Mouse (Mus musculus) lung, embryonic 16.5 days (tissue): Measurements from ENCODE around the gene Mad1l1. TPM values are rescaled to one million over a fixed set of nuclear protein-coding genes. Genes with fewer than 3 reads are reported as not detected.

Source experiments
- ATAC-seq: fragments of 200-750 bp; cut with Nextera tagmentation; 2 replicates; pipeline ENCODE4 v1.8.0; 2017; ENCODE audit warnings: low read depth, mild to moderate bottlenecking, moderate library complexity
- H3K27ac ChIP-seq: fragments of 300-500 bp; sonication (generic); 2 replicates; pipeline ENCODE4 v1.5.1; 2014; ENCODE audit warnings: mild to moderate bottlenecking, control low read depth, low read length
- H3K27me3 ChIP-seq: fragments of 300-500 bp; sonication (generic); 2 replicates; pipeline ENCODE4 v1.6.1; 2014; ENCODE audit warnings: low read depth, low read length, mixed read lengths; ENCODE audit not compliant: control insufficient read depth, insufficient read depth
- H3K36me3 ChIP-seq: fragments of 300-500 bp; sonication (generic); 2 replicates; pipeline ENCODE4 v1.6.1; 2014; ENCODE audit warnings: low read length; ENCODE audit not compliant: control insufficient read depth, insufficient read depth
- H3K4me1 ChIP-seq: fragments of 300-500 bp; sonication (generic); replicated peaks from 2 replicates; pipeline ENCODE4 v1.6.1; 2014; ENCODE audit warnings: low read length, mixed read lengths; ENCODE audit not compliant: control insufficient read depth, insufficient read depth
- H3K4me2 ChIP-seq: fragments of 300-500 bp; sonication (generic); 2 replicates; pipeline ENCODE4 v1.6.1; 2014; ENCODE audit warnings: low read depth, low read length, control low read depth
- H3K4me3 ChIP-seq: fragments of 300-500 bp; sonication (generic); 2 replicates; pipeline ENCODE4 v1.5.1; 2014; ENCODE audit warnings: mild to moderate bottlenecking, low read length, control low read depth
- H3K9ac ChIP-seq: fragments of 300-500 bp; sonication (generic); 2 replicates; pipeline ENCODE4 v1.6.1; 2014; ENCODE audit warnings: low read length, control low read depth
- H3K9me3 ChIP-seq: fragments of 300-500 bp; sonication (generic); 2 replicates; pipeline ENCODE4 v1.6.1; 2016; ENCODE audit warnings: low read length; ENCODE audit not compliant: control insufficient read depth
- WGBS: fragments of 180-500 bp; shearing (Covaris S2); extraction: QIAGEN DNeasy Blood & Tissue Kit; methylation state at CpG from one replicate; pipeline ENCODE4 v1.1.7; 2014; 5-methylcytosine and 5-hydroxymethylcytosine counted together
- polyA plus RNA-seq: library from polyadenylated mRNA; unstranded; fragments of >200 nt; fragmentation: Nextera tagmentation; extraction: Ambion mirVana; gene quantifications from 2 replicates; pipeline ENCODE4 v1.2.1, GENCODE M21; 2015

Mad1l1 gene
- polyA plus RNA-seq, 1 experiment from 2014 or later, result 54.1 TPM

DNA sequence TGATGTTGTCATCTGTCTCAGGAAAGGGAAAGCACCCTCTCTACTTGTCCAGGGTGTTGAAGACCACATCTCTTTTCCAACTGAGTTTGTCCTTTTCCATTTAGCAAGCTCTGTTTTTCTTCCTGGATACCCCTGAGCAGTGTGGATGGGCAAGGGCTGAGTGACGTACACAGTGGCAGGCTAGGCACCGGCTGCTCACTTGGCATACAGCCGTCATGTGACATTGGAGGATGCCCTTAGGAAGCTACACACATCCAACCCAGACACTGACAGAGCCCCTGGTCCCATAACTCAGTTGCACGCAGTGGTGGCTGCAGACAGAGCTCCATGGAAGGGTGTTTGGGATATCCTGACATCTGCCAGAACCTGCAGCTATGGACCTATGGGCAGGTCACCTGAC is 295.0 kb downstream of the Mad1l1 start:
- Histone ChIP-seq H3K9me3 (no peaks in the 10 kb centered on the region), H3K4me2 (no peak overlapping the region), H3K4me1 (peaks cover 2% of the 10 kb centered on the region; the same call in 1 of the 2 replicates), H3K4me3 (no peak overlapping the region), H3K27me3 (no peaks in the 10 kb centered on the region), H3K9ac (no peak overlapping the region), H3K27ac (no peak overlapping the region), H3K36me3 (no peaks in the 10 kb centered on the region)
- WGBS, result 94% methylated on average over 4 of the region's 4 CpGs
- ATAC-seq, result no peak

GRCm38 (mm10) chr5:140025301-140025700 is 296.1 kb downstream of the Mad1l1 start:
- H3K27ac ChIP-seq, result no peak overlapping the region
- H3K9ac ChIP-seq, result no peak overlapping the region
- H3K4me1 ChIP-seq, result peaks cover 2% of the 10 kb centered on the region; the same call in 1 of the 2 replicates
- H3K36me3 ChIP-seq, result no peaks in the 10 kb centered on the region
- no peak for ATAC-seq
- no peaks in the 10 kb centered on the region for H3K9me3 ChIP-seq
- H3K4me3 ChIP-seq, result no peak overlapping the region
- H3K27me3 ChIP-seq, result no peaks in the 10 kb centered on the region
- 92% methylated on average over 2 of the region's 2 CpGs for WGBS
- no peak overlapping the region for H3K4me2 ChIP-seq

DNA sequence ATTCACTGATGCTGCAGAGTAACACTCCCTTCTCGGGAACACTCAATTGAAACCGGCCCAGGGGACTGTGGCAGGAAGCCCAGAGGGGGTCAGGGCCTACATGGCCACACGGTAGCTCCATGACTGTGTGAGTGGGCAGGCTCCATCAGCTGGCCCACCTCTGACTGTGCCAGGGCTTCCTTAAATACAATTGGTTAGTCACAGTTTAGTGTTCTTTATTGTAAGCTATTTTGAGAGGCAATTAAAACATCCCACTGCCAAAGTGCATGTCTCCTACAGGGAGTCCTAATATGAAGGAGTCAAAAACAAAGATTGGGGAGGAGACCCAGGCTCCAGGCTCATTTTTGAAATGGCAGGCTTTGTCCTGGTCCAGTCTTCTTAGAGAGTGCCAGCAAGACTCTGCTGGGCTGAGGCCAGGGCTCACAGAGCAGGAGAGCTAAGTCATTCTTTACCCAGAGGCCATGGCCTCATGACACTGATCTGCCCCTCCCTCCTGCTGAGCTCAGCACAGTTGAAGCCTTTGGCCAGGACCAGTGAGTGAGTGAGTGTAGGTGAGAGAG is 297.3 kb downstream of the Mad1l1 start:
- ATAC-seq, result no peak
- Histone ChIP-seq H3K36me3 (no peaks in the 10 kb centered on the region), H3K9ac (no peak overlapping the region), H3K4me2 (no peak overlapping the region), H3K27ac (no peak overlapping the region), H3K4me1 (peaks cover 2% of the 10 kb centered on the region; the same call in 1 of the 2 replicates), H3K27me3 (no peaks in the 10 kb centered on the region), H3K9me3 (no peaks in the 10 kb centered on the region), H3K4me3 (no peak overlapping the region)
- 42% methylated on average over 3 of the region's 3 CpGs for WGBS

GRCm38 (mm10) chr5:140022861-140023260 is 298.5 kb downstream of the Mad1l1 start:
- 88% methylated on average over 6 of the region's 6 CpGs for WGBS
- Histone ChIP-seq H3K36me3 (no peaks in the 10 kb centered on the region), H3K4me2 (no peak overlapping the region), H3K4me1 (peaks cover 2% of the 10 kb centered on the region; the same call in 1 of the 2 replicates), H3K9me3 (no peaks in the 10 kb centered on the region), H3K9ac (no peak overlapping the region), H3K4me3 (no peak overlapping the region), H3K27me3 (no peaks in the 10 kb centered on the region), H3K27ac (no peak overlapping the region)
- ATAC-seq, result no peak

DNA sequence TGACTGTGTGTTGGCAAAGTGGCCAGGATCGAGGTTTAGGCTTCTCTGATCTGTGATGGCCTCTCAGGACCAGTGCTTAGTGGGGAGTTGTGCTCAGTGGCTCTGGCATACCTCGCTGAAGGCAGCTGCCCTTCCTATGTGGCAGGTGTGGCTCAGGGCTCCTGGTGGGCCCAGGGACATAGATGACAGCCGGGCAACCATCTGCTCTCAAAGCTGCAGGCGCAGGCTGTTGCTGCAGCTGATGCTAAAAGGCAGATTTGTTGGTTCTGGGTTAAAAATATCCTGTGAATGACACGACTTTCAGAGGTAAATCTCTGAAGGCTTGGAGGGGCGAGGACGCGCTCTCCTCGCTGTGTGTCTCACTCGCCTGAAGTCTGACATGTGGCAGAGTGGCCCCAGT is 299.6 kb downstream of the Mad1l1 start:
- H3K4me2 ChIP-seq, result no peak overlapping the region
- H3K9ac ChIP-seq, result no peak overlapping the region
- H3K36me3 ChIP-seq, result no peaks in the 10 kb centered on the region
- H3K27ac ChIP-seq, result no peak overlapping the region
- no peak for ATAC-seq
- peaks cover 2% of the 10 kb centered on the region; the same call in 1 of the 2 replicates for H3K4me1 ChIP-seq
- no peaks in the 10 kb centered on the region for H3K27me3 ChIP-seq
- no peaks in the 10 kb centered on the region for H3K9me3 ChIP-seq
- WGBS, result 84% methylated on average over 10 of the region's 10 CpGs
- no peak overlapping the region for H3K4me3 ChIP-seq

DNA sequence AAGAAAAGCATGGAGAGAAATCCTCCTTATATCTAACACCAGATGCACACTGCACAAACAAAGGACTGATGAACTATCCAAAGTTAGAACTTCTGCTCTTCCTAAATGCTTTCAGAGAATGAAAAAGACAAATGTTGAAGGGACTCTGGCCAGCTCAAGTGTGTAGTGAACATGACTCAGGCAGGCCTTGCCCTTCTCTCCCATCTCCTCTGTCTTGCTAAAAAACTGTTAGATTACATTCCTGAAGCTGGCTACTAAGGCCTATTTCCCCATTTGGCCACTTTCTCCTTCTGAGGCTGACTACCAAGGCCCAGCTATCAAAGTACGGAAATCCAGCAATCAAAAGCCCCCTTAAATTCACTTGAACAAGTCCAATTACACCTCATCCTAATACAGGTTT is 301.7 kb downstream of the Mad1l1 start:
- no peak for ATAC-seq
- no peaks in the 10 kb centered on the region for H3K27me3 ChIP-seq
- no peak overlapping the region for H3K4me2 ChIP-seq
- no peak overlapping the region for H3K27ac ChIP-seq
- H3K4me1 ChIP-seq, result peaks cover 2% of the 10 kb centered on the region; the same call in 1 of the 2 replicates
- H3K4me3 ChIP-seq, result no peak overlapping the region
- no peaks in the 10 kb centered on the region for H3K9me3 ChIP-seq
- no peak overlapping the region for H3K9ac ChIP-seq
- no peaks in the 10 kb centered on the region for H3K36me3 ChIP-seq
- WGBS, result 93% methylated on average over 1 of the region's 1 CpGs

DNA sequence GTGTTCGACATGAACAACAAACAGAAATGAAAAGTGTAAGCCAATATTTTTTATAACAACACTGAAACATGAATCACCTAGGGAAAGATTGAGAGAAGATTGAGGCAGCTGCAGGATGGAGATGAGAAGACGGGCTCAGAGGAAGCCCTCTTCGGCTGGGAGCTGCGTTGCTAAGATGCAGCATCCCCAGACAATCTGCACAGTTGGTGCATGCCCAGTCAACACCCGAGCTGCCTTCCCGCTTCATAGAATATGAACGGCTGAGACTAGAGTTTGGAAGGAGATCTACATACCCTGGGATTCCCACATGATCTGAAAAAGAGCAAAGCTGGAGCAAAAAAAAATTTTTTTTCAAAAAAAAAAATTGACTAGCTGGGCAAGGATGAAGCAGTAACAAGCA is 302.6 kb downstream of the Mad1l1 start:
- Histone ChIP-seq H3K9ac (no peak overlapping the region), H3K4me3 (no peak overlapping the region), H3K27ac (no peak overlapping the region), H3K4me2 (no peak overlapping the region), H3K4me1 (no peaks in the 10 kb centered on the region; the same call in 1 of the 2 replicates), H3K36me3 (no peaks in the 10 kb centered on the region), H3K9me3 (no peaks in the 10 kb centered on the region), H3K27me3 (no peaks in the 10 kb centered on the region)
- no peak for ATAC-seq
- 87% methylated on average over 7 of the region's 7 CpGs for WGBS

GRCm38 (mm10) chr5:140016896-140017295 is 304.5 kb downstream of the Mad1l1 start:
- 100% methylated on average over 1 of the region's 1 CpGs for WGBS
- H3K9ac ChIP-seq, result no peak overlapping the region

GRCm38 (mm10) chr5:140013652-140014051 is 307.7 kb downstream of the Mad1l1 start:
- H3K4me3 ChIP-seq, result no peak overlapping the region
- no peaks in the 10 kb centered on the region for H3K9me3 ChIP-seq
- H3K4me2 ChIP-seq, result no peak overlapping the region
- H3K9ac ChIP-seq, result no peak overlapping the region
- ATAC-seq, result no peak
- H3K4me1 ChIP-seq, result no peaks in the 10 kb centered on the region; the same call in 1 of the 2 replicates
- H3K27me3 ChIP-seq, result no peaks in the 10 kb centered on the region
- no peaks in the 10 kb centered on the region for H3K36me3 ChIP-seq
- 70% methylated on average over 5 of the region's 5 CpGs for WGBS
- no peak overlapping the region for H3K27ac ChIP-seq

More at GRCm38 (mm10) chr5:140016896-140017295, 304.5 kb downstream of the Mad1l1 start:
- no peaks in the 10 kb centered on the region for H3K9me3 ChIP-seq
- no peaks in the 10 kb centered on the region; the same call in 1 of the 2 replicates for H3K4me1 ChIP-seq
- no peak overlapping the region for H3K27ac ChIP-seq
- no peak overlapping the region for H3K4me3 ChIP-seq
- ATAC-seq, result no peak
- no peaks in the 10 kb centered on the region for H3K36me3 ChIP-seq
- H3K4me2 ChIP-seq, result no peak overlapping the region
- H3K27me3 ChIP-seq, result no peaks in the 10 kb centered on the region
